ENCODE assay signal across 10 mouse cellular contexts in the genomic region with DNA sequence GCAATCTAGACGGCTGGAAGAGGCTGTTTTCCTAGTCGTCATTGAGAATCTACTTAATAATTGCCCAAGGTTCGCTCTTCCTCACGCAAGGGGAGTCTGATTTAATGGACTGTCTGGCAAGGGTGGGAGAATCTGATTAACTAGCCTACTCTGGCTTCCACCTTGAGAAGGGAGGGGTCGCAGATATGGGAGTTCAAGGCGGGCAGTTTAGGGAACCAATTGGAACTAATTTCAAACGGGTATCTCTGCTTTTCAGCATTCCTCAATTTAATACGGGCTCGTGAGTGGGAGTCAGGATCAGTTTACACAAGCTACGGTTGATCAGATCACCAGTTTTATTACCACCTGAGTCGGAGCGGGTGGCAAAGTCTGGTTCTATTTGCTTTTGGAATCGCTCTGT. TPM values are rescaled to one million over a fixed set of nuclear protein-coding genes. Genes with fewer than 3 reads are reported as not detected.
DNase-seq lines count a peak whose midpoint lies in the region; ATAC-seq and TF ChIP-seq lines count a peak whose summit lies in the region.
"Had no signal": no experiment of that assay in that cellular context is flagged by ENCODE, and none has a peak within 500 bp of the region (broad histone marks: within the 10 kb centered on the region; RNA-seq: fewer than 3 reads in every experiment).

No protein-coding gene starts in this region.

- H3K36me3 ChIP-seq in liver, embryonic 12.5 days = no peaks in the 10 kb centered on the region
- no peaks in the 10 kb centered on the region for H3K36me3 ChIP-seq in hindbrain, postnatal 0 days (ENCODE audit: insufficient read depth, low read length)
- no peaks in the 10 kb centered on the region for H3K36me3 ChIP-seq in midbrain, embryonic 16.5 days (ENCODE audit: control insufficient read depth, insufficient read depth, low read length)

- 0 out of 2 replicates have a peak overlapping the region, but pooled peaks have one; percentile 8 for H3K4me3 ChIP-seq in liver, embryonic 12.5 days
- peak overlapping the region; percentile 11; the same call in 1 of the 2 replicates for H3K4me3 ChIP-seq in hindbrain, postnatal 0 days (ENCODE audit: low read length)
- H3K4me3 ChIP-seq in midbrain, embryonic 16.5 days (ENCODE audit: low read depth, low read length) = no peak overlapping the region
- H3K4me3 ChIP-seq: left cerebral cortex, adult 2 months had no signal

- no peak overlapping the region for H3K4me2 ChIP-seq in liver, embryonic 12.5 days
- peak overlapping the region; percentile 35; the same call in 1 of the 2 replicates for H3K4me2 ChIP-seq in hindbrain, postnatal 0 days (ENCODE audit: low read depth, low read length)
- peak overlapping the region; percentile 31; the same call in 1 of the 2 replicates for H3K4me2 ChIP-seq in midbrain, embryonic 16.5 days (ENCODE audit: low read length)

- H3K27ac ChIP-seq in liver, embryonic 12.5 days = no peak overlapping the region
- H3K27ac ChIP-seq in hindbrain, postnatal 0 days = no peak overlapping the region
- no peak overlapping the region for H3K27ac ChIP-seq in midbrain, embryonic 16.5 days (ENCODE audit: low read length)
- H3K27ac ChIP-seq: left cerebral cortex, adult 2 months had no signal

- no peak overlapping the region for H3K9ac ChIP-seq in liver, embryonic 12.5 days
- H3K9ac ChIP-seq in hindbrain, postnatal 0 days (replicated peaks; ENCODE audit: low read length) = no peak overlapping the region
- H3K9ac ChIP-seq in midbrain, embryonic 16.5 days (ENCODE audit: low read depth, low read length) = no peak overlapping the region

- DNase-seq in embryo, embryonic 10.5 days (ENCODE audit: low spot score) = peak; percentile 37
- DNase-seq in embryo, embryonic 11 days = no peak
- DNase-seq in liver = no peak
- DNase-seq in hindbrain, postnatal 0 days (ENCODE audit: low spot score) = no peak
- DNase-seq in spleen, postnatal 4 days (ENCODE audit: low spot score in 2 of 2) = no peak
- no peak for DNase-seq in B cell, adult 2 months
- DNase-seq: heart, adult 11 months had no signal

- peaks cover 73% of the 10 kb centered on the region for H3K27me3 ChIP-seq in liver, embryonic 12.5 days (replicated peaks)
- peaks cover 4% of the 10 kb centered on the region; the same call in 1 of the 2 replicates for H3K27me3 ChIP-seq in hindbrain, postnatal 0 days (ENCODE audit: insufficient read depth, low read length)
- peaks cover 14% of the 10 kb centered on the region for H3K27me3 ChIP-seq in midbrain, embryonic 16.5 days (ENCODE audit: control insufficient read depth, insufficient read depth, low read depth, low read length)

- ATAC-seq in liver, embryonic 12.5 days = no peak
- no peak for ATAC-seq in hindbrain, postnatal 0 days
- no peak for ATAC-seq in midbrain, embryonic 16.5 days

- no peaks in the 10 kb centered on the region for H3K4me1 ChIP-seq in liver, embryonic 12.5 days
- no peaks in the 10 kb centered on the region for H3K4me1 ChIP-seq in hindbrain, postnatal 0 days (ENCODE audit: insufficient read depth, low read length)
- H3K4me1 ChIP-seq in midbrain, embryonic 16.5 days (ENCODE audit: control insufficient read depth, insufficient read depth, low read length) = peaks cover 7% of the 10 kb centered on the region; the same call in 1 of the 2 replicates

- TF ChIP-seq CTCF in hindbrain, postnatal 0 days (IDR thresholded peaks at IDR 0.05; ENCODE audit: low read depth) = no peak

- H3K9me3 ChIP-seq in liver, embryonic 12.5 days (replicated peaks) = no peaks in the 10 kb centered on the region
- no peaks in the 10 kb centered on the region for H3K9me3 ChIP-seq in hindbrain, postnatal 0 days (ENCODE audit: low read length)
- H3K9me3 ChIP-seq in midbrain, embryonic 16.5 days (replicated peaks; ENCODE audit: control insufficient read depth, low read length, poor library complexity, severe bottlenecking) = 0 out of 2 replicates have a peak, but pooled peaks cover 3% of the 10 kb centered on the region

- WGBS in liver, embryonic 12.5 days (ENCODE audit: insufficient replicate concordance) = 2% methylated on average over 13 of the region's 13 CpGs
- WGBS in hindbrain, postnatal 0 days = 3% methylated on average over 13 of the region's 13 CpGs
- 3% methylated on average over 13 of the region's 13 CpGs for WGBS in midbrain, embryonic 16.5 days

RNA-seq across cellular contexts. Expression of a gene that starts 14.3 kb away (rescaled TPM):
- polyA plus RNA-seq in liver, embryonic 12.5 days (2016; fragmentation: Nextera tagmentation; extraction: Ambion mirVana) = 29.8 and 31.7 TPM in 2 replicates
- 132 and 137 TPM in 2 replicates for total RNA-seq in hindbrain, postnatal 0 days (2014; rRNA removed)
- 81.1 and 86.3 TPM in 2 replicates for polyA plus RNA-seq in hindbrain, postnatal 0 days (2015; fragmentation: Nextera tagmentation; extraction: Ambion mirVana)
- polyA plus RNA-seq in midbrain, embryonic 16.5 days (2015; fragmentation: Nextera tagmentation; extraction: Ambion mirVana) = 109 and 117 TPM in 2 replicates
